Mouse (Mus musculus) monocyte, adult 5-6 weeks (primary cell): Measurements from ENCODE around the gene Celf6. TPM values are rescaled to one million over a fixed set of nuclear protein-coding genes. Genes with fewer than 3 reads are reported as not detected.

Experiments used
- ATAC-seq: fragments of 153-309, 156-312 bp; replicated peaks from 2 replicates; pipeline ENCODE4 v1.8.0; 2017; ENCODE audit warnings: mild to moderate bottlenecking; ENCODE audit not compliant: low TSS enrichment, insufficient number of reproducible peaks, severe bottlenecking, poor library complexity, low FRiP score
- total RNA-seq: library from RNA; stranded (forward); fragments of 200-1000, 200-491, 200-594 nt; gene quantifications from 3 replicates; pipeline ENCODE4 v1.2.3, GENCODE M21; 2017

Celf6 gene
- total RNA-seq, 1 experiment from 2014 or later = not detected

DNA sequence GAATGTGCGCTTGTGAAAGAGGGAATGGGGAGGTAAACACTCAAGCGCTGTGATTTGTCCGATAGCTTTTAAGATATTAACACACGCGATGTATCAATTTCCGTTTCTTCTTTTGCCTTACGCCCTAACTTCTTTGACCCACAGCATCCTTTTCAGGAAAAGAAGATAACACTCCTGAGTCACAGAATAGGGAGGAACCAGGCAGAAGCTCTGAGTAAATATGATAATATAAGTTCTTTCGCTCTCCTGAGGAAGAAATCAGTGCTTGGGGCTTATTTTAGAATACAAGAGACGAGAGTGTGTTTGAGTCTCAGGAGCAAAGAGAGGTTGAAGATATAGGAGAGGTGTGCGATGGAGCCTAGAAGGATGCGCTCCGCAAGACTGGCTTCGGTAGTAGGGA is 316 bp upstream of the Celf6 start:
- no peak for ATAC-seq

DNA sequence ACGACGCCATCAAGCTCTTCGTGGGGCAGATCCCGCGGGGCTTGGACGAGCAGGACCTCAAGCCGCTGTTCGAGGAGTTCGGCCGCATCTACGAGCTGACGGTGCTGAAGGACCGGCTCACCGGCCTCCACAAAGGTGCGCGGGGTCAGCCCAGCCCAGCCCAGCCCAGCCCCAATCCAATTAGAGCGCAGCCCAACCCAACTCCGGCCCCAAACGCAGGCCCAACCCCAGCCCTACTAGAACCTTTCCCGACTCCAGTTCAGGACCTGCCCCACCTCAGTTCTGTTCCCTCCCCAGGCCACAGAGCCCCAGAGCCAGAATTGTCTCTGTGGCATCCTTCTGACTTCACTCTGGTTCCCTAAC is 769 bp downstream of the Celf6 start:
- no peak for ATAC-seq

DNA sequence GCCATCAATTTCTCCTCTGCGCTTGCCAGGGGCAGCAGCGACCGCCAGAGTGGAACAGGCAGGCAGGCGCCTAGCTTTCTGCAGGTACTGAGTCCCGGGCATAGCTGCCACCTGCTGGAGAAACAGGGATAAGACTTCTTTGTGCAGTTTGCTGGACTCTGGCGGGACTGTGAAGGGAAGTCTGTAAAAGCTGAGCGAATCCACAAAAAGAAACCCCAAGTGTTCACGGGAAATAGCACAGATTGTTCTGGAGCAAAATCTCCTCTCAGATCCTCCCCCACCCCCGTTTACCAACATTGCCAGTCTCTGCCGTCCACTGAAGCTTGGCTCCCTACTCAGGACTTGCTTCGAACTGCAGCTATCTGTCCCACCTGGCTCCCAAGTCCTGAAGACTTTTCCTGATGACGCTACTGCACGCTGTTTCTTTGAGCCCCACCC is 7.2 kb downstream of the Celf6 start:
- ATAC-seq = peak; percentile 85

- ATAC-seq = no peak
These were observed 10.5 kb downstream of the Celf6 start for GRCm38 (mm10) chr9:59588252-59588651.

- no peak for ATAC-seq
These were observed 11.3 kb downstream of the Celf6 start for GRCm38 (mm10) chr9:59588710-59589671.

GRCm38 (mm10) chr9:59589703-59590439 is 12.2 kb downstream of the Celf6 start:
- no peak for ATAC-seq

- no peak for ATAC-seq
These were observed 23.9 kb downstream of the Celf6 start for GRCm38 (mm10) chr9:59601661-59602060.

DNA sequence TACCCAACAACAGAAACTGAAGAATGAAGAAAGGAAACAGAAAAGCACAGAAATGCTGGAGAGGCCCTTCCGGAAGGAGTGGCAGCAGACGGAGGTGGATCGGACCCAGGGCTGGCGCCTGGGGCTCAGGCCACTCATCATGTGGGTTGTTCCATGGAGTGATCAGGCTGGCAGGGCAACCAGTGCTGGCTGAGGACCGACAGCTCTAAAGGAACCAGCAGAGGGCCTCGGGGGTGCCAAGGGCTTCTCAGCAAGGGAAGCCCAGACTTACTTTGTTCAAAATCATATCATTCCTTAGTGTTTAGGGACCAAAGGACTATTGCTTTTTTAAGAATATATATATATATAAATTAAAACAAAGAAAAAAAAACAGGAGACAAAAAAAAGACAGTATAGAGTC is 28.2 kb downstream of the Celf6 start:
- no peak for ATAC-seq

DNA sequence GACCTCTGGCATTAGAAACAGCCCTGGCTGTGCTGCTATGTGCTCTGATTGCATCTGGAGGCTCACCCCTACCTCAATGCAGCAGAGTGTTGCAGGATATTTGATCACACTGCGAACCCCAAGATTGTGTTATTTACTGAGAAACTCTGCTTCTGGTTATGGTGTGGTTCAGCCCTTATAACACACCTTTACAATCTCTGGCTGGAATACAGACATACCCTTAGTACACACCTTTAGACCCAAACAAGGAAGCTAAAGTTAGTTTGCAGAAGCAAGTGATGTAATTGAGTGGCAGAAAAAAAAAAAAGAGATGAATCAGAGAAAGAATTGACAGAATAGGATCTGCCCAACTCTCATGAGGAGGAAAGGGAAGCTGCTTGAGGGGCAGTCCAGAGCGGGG is 33.2 kb downstream of the Celf6 start:
- no peak for ATAC-seq

GRCm38 (mm10) chr9:59615797-59616196 is 38.1 kb downstream of the Celf6 start:
- ATAC-seq = no peak

DNA sequence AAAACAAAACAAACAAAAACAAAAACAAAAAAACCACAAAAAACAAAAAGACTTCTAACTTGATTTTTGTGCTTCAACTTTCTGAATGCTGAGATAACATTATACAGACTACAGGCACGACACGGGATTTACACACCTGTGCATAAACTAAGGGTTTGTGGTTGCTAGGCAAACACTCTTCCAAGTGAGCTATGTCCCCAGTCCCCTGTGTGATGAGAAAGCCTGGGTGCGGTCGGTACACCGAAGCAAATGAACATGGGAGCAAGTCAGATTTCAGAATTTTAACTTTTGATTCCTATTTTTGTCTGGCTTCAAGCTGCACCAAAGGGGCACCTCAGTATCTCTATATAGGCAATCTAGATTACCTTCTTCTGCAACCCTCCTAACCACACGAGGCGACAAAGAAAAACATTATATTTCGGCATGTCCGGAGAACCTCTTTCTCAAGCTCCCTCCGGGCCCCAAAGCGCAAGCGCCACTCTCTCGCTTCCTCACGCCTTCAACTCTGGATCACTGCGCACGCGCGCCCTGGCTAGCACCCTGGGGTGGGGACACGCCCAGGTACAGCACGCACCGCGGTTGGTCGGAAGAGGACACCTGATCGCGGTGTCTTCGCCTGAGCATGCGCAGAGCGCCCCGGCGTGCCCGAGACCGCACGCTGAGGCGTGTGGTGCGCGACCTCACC is 39.0 kb downstream of the Celf6 start, which contains the start of gene Parp6:
Parp6 (plus strand) TSS at position 663 of the 685 bp plus-strand sequence.
- peak; percentile 100 for ATAC-seq

DNA sequence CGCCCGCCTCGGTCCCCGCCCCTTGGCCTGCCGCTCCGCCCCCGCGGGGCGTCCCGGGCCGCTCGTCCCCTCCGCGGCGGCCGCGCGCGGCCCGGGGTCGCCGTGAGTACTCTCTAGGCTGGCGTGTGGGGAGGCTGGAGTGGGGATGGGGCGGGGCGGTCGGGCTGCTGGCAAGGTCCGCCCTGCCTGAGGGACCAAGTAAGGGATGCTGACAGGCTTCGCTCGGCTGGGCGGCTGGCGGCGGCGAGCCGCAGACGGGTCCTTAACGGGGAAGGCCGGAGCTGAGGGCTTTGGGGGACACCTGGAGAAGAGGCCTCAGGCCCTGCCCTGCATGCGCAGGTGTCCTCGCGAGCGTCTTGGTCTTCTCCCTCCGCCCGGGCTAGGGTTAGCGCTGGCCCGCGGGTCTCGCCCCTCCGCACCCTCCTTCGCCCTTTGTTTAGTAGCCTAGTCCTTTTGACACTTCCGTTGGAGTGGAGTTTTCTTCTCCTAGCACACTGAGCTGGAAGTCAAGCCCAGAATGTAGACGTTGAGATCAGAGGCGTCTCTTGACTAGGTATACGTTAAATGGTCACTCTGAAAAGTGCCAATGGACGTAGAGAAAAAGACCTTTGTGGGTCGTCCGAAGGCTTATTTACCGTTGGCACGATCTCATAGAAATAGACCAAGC is 39.7 kb downstream of the Celf6 start:
- ATAC-seq = peak; percentile 27

DNA sequence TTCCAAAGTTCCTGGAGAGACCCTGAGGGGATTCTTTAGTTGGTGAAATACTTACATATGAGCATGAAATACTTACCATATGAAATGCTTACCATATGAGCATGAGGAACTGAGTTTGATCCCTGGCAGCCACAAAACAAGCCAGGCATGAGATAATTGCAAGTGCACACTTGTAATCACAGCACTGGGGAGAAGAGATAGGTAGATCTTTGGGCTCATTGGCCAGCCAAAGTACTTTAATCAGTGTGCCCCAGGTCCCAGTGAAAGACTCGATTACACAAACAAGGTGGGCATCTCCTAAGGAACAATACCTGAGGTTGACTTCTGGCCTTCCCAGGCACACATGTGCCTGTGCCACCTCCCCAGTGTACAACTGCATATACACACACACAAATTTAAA is 60.7 kb downstream of the Celf6 start:
- ATAC-seq = no peak

DNA sequence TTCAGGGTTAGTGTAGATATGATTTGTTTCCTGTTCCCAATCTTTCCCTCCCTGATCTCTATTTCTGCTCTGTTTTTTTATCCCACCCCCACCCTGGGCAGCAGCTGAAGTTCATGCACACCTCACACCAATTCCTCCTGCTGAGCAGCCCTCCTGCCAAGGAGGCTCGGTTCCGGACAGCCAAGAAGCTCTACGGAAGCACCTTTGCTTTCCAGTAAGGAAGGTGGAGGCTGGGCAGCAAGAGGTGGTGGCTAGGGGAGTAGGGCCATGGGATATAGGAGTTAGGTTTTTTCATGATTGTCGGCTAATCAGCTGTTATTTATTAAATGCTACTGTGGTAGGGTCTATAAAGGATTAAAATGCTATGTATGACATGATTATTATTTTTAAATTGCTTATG is 62.2 kb downstream of the Celf6 start:
- no peak for ATAC-seq

- no peak for ATAC-seq
These were observed 63.6 kb downstream of the Celf6 start for GRCm38 (mm10) chr9:59641320-59641719.

DNA sequence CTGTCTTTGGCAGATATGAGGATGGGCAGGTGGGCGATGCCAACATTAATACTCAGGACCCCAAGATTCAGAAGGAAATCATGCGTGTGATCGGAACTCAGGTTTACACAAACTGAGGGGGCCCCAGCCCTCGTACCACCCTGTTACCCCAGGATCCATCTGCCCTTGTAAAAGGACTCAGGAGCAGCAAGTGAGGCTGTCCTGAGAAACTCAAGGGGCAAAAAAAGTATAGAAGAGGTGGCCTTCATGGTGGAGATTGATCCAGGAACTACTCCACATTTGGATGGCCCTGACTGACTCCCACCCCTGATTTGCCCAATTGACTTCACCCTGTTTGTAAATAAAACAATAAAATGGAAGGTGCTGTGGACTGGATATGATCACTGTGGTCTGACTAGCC is 72.2 kb downstream of the Celf6 start:
- ATAC-seq = no peak

GRCm38 (mm10) chr9:59653371-59653770 is 75.7 kb downstream of the Celf6 start:
- ATAC-seq = no peak

DNA sequence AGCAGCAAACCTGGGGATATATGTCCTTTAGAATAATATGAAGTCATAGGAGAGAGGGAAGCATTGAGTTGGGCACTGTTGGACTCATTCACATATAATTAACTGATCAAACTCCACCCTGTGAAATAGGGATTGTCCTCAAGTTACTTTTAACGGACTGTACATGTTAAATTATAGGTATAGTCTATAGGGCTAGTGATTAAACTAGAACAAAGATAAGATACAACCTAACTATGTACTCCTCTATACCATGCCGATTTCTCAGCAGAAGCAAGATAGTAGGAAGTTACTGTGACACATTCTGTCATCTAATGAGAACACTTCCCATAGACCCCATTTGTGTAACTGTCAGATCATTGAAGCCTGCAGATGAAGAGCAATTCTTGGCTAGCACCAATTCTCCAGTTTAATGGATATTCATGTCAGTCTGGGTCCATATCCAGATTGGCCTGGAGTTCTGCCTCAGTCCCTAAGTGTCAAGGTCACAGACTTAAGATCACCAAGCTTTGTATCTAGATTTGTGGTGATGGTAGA is 76.8 kb downstream of the Celf6 start:
- no peak for ATAC-seq
